Mouse (Mus musculus) kidney, adult 2 months (tissue): ENCODE data around the gene Hoxd3. TPM values are rescaled to one million over a fixed set of nuclear protein-coding genes. Genes with fewer than 3 reads are reported as not detected.
A peak's percentile ranks its signal among the peaks of the same experiment; 100 is the strongest.

Experiments used
- DNase-seq: peaks from one replicate; pipeline ENCODE4 v3.0.0; 2021
- H3K27ac ChIP-seq: fragments of 200-500 bp; 2 replicates; pipeline ENCODE4 v1.5.1; 2012; ENCODE audit warnings: low read depth, low read length, control low read depth, inconsistent platforms; ENCODE audit not compliant: insufficient read depth
- H3K27me3 ChIP-seq: fragments of 200-500 bp; replicated peaks from 2 replicates; pipeline ENCODE4 v1.6.1; 2012; ENCODE audit warnings: mild to moderate bottlenecking, moderate library complexity, low read length, inconsistent platforms; ENCODE audit not compliant: control insufficient read depth, insufficient read depth
- H3K36me3 ChIP-seq: fragments of 200-500 bp; 2 replicates; pipeline ENCODE4 v1.6.1; 2012; ENCODE audit warnings: mild to moderate bottlenecking, moderate library complexity, low read length, inconsistent platforms; ENCODE audit not compliant: control insufficient read depth, insufficient read depth
- H3K4me1 ChIP-seq: fragments of 200-500 bp; 2 replicates; pipeline ENCODE4 v1.6.1; 2011; ENCODE audit warnings: low read length; ENCODE audit not compliant: control insufficient read depth, insufficient read depth
- H3K4me3 ChIP-seq: fragments of 200-500 bp; 2 replicates; pipeline ENCODE4 v1.5.1; 2011; ENCODE audit warnings: mild to moderate bottlenecking, low read depth, low read length, control low read depth; ENCODE audit not compliant: insufficient read depth
- CTCF ChIP-seq: fragments of 200-500 bp; conservative IDR thresholded peaks from 2 replicates; pipeline ENCODE4 v1.5.1; 2011; ENCODE audit warnings: low read depth, mild to moderate bottlenecking, control low read depth, low read length, moderate library complexity, mixed read lengths; ENCODE audit not compliant: insufficient read depth, insufficient read length
- POLR2A ChIP-seq: fragments of 200-500 bp; IDR thresholded peaks from one replicate; pipeline ENCODE4 v1.6.1; 2011; ENCODE audit warnings: low read depth, low read length, control low read depth
- WGBS: fragments of 180-500 bp; shearing (Covaris S2); methylation state at CpG from one replicate; pipeline ENCODE4 v1.1.7; 2018; 5-methylcytosine and 5-hydroxymethylcytosine counted together
- polyA plus RNA-seq: library from polyadenylated mRNA; depleted of rRNA; stranded (reverse); fragments of >200 nt; gene quantifications from 2 replicates; pipeline ENCODE4 v1.2.3, GENCODE M21; 2012

The Hoxd3 gene
- polyA plus RNA-seq, 1 experiment, result 10.7 TPM

DNA sequence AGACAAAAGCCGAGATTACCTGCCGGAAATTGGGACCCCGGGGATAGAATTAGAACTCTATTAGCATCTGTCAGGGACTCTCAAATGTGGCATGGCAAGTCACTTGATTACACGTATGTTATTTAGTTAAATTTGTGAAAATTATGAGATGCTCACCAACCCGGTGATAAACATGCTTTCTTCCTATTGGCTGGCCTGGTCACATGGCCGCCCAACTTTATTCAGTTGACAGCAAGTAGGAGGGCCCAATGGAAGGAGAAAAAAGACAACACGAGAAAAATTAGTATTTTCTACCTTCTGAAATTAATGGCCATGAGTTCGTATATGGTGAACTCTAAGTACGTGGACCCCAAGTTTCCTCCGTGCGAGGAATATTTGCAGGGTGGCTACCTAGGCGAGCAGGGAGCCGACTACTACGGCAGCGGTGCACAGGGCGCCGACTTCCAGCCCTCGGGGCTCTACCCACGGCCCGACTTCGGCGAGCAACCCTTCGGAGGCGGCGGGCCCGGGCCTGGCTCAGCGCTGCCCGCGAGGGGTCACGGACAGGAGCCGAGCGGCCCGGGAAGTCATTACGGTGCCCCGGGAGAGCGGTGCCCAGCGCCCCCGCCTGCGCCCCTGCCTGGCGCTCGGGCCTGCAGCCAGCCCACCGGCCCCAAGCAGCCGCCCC lies 15.4 kb downstream of the Hoxd3 start:
- no peak overlapping the region for H3K27ac ChIP-seq
- no peaks in the 10 kb centered on the region for H3K36me3 ChIP-seq
- TF ChIP-seq POLR2A, result no peak
- TF ChIP-seq CTCF, result no peak
- 46% methylated on average over 43 of the region's 43 CpGs for whole genome bisulfite sequencing
- peak overlapping the region; percentile 40 for H3K4me3 ChIP-seq
- no peak for DNase-seq
- peaks cover 14% of the 10 kb centered on the region; the same call in 1 of the 2 replicates for H3K4me1 ChIP-seq
- H3K27me3 ChIP-seq, result no peaks in the 10 kb centered on the region

DNA sequence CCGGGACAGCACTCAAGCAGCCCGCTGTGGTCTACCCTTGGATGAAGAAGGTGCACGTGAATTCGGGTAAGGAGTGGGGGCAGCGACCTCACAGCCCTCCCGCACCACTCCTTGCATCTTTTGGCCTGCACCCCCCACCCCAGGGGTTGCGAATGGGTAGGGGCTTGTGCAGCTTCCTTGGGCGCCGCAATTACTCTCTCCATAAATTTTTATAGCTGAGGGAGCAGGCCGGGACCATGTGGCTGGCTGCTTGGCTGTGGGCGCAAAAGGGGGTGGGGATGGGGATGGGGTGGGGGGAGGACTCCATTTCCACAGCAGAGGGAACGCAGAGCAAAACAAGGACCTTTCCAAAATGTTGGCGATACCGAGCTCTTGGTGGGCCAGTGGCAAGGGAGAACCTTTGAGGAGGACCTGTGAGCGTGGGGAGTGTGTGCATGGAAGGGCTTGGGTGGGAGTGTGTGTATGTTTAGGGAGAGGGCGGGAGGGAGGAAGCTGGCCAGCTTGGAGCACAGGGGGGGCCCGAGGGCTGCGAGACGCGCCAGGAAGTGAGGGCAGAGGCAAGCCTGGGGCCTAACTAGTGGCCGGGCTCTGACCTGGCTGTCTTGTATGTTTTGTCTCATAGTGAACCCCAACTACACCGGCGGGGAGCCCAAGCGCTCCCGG lies 16.0 kb downstream of the Hoxd3 start:
- H3K4me1 ChIP-seq, result peaks cover 13% of the 10 kb centered on the region; the same call in 1 of the 2 replicates
- peak overlapping the region; percentile 40 for H3K4me3 ChIP-seq
- WGBS, result 39% methylated on average over 24 of the region's 25 CpGs
- H3K27me3 ChIP-seq, result no peaks in the 10 kb centered on the region
- H3K36me3 ChIP-seq, result no peaks in the 10 kb centered on the region
- no peak for DNase-seq
- H3K27ac ChIP-seq, result no peak overlapping the region
- TF ChIP-seq POLR2A (no peak), CTCF (no peak)

DNA sequence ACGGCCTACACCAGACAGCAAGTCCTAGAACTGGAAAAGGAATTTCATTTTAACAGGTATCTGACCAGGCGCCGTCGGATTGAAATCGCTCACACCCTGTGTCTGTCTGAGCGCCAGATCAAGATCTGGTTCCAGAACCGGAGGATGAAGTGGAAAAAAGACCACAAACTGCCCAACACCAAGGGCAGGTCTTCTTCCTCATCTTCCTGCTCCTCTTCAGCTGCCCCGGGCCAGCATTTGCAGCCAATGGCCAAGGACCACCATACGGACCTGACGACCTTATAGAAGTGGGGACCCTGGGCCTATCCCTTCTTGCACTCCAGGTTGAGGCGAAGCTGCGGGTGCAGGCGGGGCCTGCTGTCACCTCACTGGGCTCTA lies 16.6 kb downstream of the Hoxd3 start:
- DNase-seq, result no peak
- WGBS, result 70% methylated on average over 13 of the region's 13 CpGs
- Histone ChIP-seq H3K4me1 (peaks cover 13% of the 10 kb centered on the region; the same call in 1 of the 2 replicates), H3K36me3 (no peaks in the 10 kb centered on the region), H3K27ac (no peak overlapping the region), H3K27me3 (no peaks in the 10 kb centered on the region), H3K4me3 (0 out of 2 replicates have a peak overlapping the region, but pooled peaks have one; percentile 40)
- TF ChIP-seq CTCF, result no peak
- no peak for TF ChIP-seq POLR2A

DNA sequence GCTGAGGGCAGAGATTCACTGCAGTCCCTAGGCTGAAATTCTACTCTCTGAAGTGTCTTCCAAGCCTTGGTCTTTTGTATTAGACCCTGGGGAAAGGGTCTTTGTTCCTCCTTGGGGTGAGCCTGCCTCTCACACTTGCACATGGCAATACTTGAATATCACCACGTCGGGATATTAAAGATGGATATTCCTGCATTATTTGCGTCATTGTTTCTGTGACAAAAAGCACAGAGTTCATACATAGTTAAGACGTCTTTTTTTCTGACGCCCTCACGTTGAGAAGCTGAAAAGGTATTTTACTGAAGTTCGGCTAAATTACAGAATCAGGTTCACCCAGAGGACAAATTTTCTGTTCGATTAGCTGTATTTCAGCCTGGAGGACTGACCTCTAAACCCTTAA lies 18.6 kb downstream of the Hoxd3 start:
- TF ChIP-seq CTCF, result no peak
- TF ChIP-seq POLR2A, result no peak
- DNase-seq, result no peak
- H3K27ac ChIP-seq, result no peak overlapping the region
- peaks cover 5% of the 10 kb centered on the region; the same call in 1 of the 2 replicates for H3K4me1 ChIP-seq
- H3K27me3 ChIP-seq, result no peaks in the 10 kb centered on the region
- H3K4me3 ChIP-seq, result no peak overlapping the region
- H3K36me3 ChIP-seq, result no peaks in the 10 kb centered on the region
- 57% methylated on average over 8 of the region's 8 CpGs for WGBS

DNA sequence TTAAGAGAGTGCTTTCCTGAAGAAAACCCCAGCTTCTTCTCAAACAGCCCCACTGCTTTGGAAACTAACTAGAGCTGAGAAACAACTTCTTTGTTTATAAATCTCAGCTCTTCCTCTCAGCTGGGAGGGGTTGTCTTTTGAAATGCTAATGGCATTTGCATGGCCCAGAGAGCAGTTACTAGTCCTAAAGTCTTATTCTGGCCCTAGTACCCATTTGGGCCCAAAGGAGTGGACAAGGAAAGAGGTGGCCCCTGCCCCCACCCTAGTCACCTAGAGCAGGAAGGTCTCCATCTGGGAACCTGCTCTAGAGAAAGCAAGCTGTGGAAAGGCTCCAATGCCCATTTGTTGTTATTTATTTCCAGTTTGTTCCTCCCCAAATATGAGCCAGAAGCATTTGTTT lies 19.3 kb downstream of the Hoxd3 start:
- no peak for TF ChIP-seq CTCF
- TF ChIP-seq POLR2A, result no peak
- DNase-seq, result no peak
- H3K36me3 ChIP-seq, result no peaks in the 10 kb centered on the region
- no peak overlapping the region for H3K27ac ChIP-seq
- H3K4me3 ChIP-seq, result no peak overlapping the region
- no peaks in the 10 kb centered on the region for H3K27me3 ChIP-seq
- 0 out of 2 replicates have a peak, but pooled peaks cover 2% of the 10 kb centered on the region for H3K4me1 ChIP-seq

DNA sequence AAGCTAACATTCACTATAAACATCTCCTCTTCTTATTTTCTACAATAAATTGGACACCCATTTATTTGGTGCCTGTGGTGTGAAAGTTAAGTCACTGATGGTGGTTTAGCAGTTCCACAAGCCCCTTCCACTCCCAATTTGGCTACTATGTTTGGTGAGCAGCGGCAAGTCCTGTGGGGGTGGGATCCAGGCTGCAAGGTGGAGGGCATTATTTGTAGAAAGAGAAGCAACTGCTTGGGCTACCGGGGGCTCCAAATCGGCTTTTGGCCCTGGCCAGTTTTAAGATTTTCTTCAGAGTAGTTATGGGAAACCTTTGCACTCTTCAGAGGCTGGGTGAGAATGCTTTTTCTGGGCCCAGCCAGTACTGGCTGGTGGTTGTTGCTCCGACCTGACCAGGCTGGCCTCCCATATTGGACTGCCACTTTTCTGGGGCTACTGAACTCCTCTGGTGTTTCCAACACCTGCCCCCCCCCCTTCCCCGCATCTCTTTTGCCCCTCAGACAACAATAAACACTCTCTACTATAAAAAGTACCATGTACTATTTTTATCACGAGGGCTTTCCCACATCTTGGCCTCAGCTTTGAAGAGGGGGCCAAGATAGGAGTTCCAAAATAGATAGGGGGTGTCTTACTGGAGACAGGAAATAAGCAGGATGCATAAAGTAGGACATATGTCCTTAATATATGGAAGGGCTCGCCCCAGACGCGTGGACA lies 20.2 kb downstream of the Hoxd3 start:
- WGBS, result 65% methylated on average over 9 of the region's 9 CpGs
- TF ChIP-seq POLR2A (no peak), CTCF (no peak)
- no peak overlapping the region for H3K4me3 ChIP-seq
- H3K27me3 ChIP-seq, result no peaks in the 10 kb centered on the region
- no peak for DNase-seq
- H3K36me3 ChIP-seq, result no peaks in the 10 kb centered on the region
- no peaks in the 10 kb centered on the region for H3K4me1 ChIP-seq
- H3K27ac ChIP-seq, result no peak overlapping the region
